Mouse (Mus musculus) CH12.LX (cell line): ENCODE measurements at regions not wholly inside any gene's neighbourhood (a gene's known extent, or its start where the extent isn't known, plus 50 kb on each side); places are given as distances from the start of the nearest gene placed in this dataset.

Experiments
- DNase-seq: peaks from one replicate; pipeline ENCODE4 v3.0.0-alpha.2; 2013; ENCODE audit errors: extremely low read depth
- H3K27ac ChIP-seq: 2 replicates; pipeline ENCODE4 v1.5.1; 2012; ENCODE audit warnings: low read depth, mild to moderate bottlenecking, control low read depth, moderate library complexity; ENCODE audit not compliant: insufficient read depth
- H3K27me3 ChIP-seq: replicated peaks from 2 replicates; pipeline ENCODE3; 2012; ENCODE audit warnings: inconsistent platforms
- H3K36me3 ChIP-seq, 2 experiments: replicated peaks in 1 of 2; 2 replicates each; pipeline versions ENCODE3 to v1.6.1; 2012; ENCODE audit warnings: inconsistent platforms in 1 of 2, low read length in 1 of 2, mild to moderate bottlenecking in 1 of 2, mixed read lengths in 1 of 2, moderate library complexity in 1 of 2; ENCODE audit not compliant: control insufficient read depth in 1 of 2, insufficient read depth in 1 of 2
- H3K4me1 ChIP-seq, 2 experiments: 2 replicates each; pipeline ENCODE4 v1.6.1; 2012; ENCODE audit warnings: inconsistent platforms in 1 of 2, moderate library complexity in 1 of 2; ENCODE audit not compliant: insufficient read depth in 2 of 2, control insufficient read depth in 1 of 2
- H3K4me2 ChIP-seq: 2 replicates; pipeline ENCODE4 v1.6.1; 2012; ENCODE audit warnings: low read depth, mild to moderate bottlenecking, control low read depth; ENCODE audit not compliant: poor library complexity, insufficient read depth, severe bottlenecking
- H3K4me3 ChIP-seq, 3 experiments: fragments of 150-350 bp in 1 of 3; sonication (generic) in 1 of 3; replicated peaks in 1 of 3; 2 replicates each; pipeline versions ENCODE3 to v1.5.1; 2011 to 2012; ENCODE audit warnings: low read depth in 2 of 3, low read length in 2 of 3, mild to moderate bottlenecking in 2 of 3, moderate library complexity in 2 of 3, control low read depth in 1 of 3, improper control_type of control experiment in 1 of 3, inconsistent platforms in 1 of 3, mixed read lengths in 1 of 3; ENCODE audit not compliant: poor library complexity in 1 of 3
- H3K79me2 ChIP-seq: replicated peaks from 2 replicates; pipeline ENCODE4 v1.6.1; 2012; ENCODE audit warnings: mild to moderate bottlenecking, moderate library complexity; ENCODE audit not compliant: control insufficient read depth, poor library complexity, insufficient read depth, severe bottlenecking; ENCODE audit errors: extremely low read depth
- H3K9ac ChIP-seq: 2 replicates; pipeline ENCODE4 v1.6.1; 2012; ENCODE audit warnings: low read depth, mild to moderate bottlenecking, control low read depth, moderate library complexity; ENCODE audit not compliant: insufficient read depth
- H3K9me3 ChIP-seq: replicated peaks from 2 replicates; pipeline ENCODE3; 2012; ENCODE audit warnings: low read length, inconsistent platforms, mixed read lengths
- BHLHE40 ChIP-seq: IDR thresholded peaks from 2 replicates; pipeline ENCODE4 v1.6.1; 2011; ENCODE audit warnings: mild to moderate bottlenecking, low read depth, low read length, improper control_type of control experiment
- CHD1 ChIP-seq: IDR thresholded peaks from 2 replicates; pipeline ENCODE4 v1.6.1; 2012; ENCODE audit warnings: low read depth, low read length, improper control_type of control experiment, inconsistent platforms
- CHD2 ChIP-seq: IDR thresholded peaks from 2 replicates; pipeline ENCODE4 v1.6.1; 2011; ENCODE audit warnings: low read length, improper control_type of control experiment
- CTCF ChIP-seq, 2 experiments: IDR thresholded peaks in 1 of 2; conservative IDR thresholded peaks in 1 of 2; 2 replicates each; pipeline ENCODE4 v1.5.1; 2011 to 2012; ENCODE audit warnings: low read depth in 2 of 2, low read length in 2 of 2, improper control_type of control experiment in 1 of 2, inconsistent platforms in 1 of 2, mild to moderate bottlenecking in 1 of 2, moderate library complexity in 1 of 2
- GABPA ChIP-seq: IDR thresholded peaks from 2 replicates; pipeline ENCODE4 v1.6.1; 2012; ENCODE audit warnings: low read depth, low read length, improper control_type of control experiment, inconsistent platforms; ENCODE audit not compliant: insufficient replicate concordance
- IRF4 ChIP-seq: IDR thresholded peaks from 2 replicates; pipeline ENCODE4 v1.6.1; 2014; ENCODE audit warnings: low read depth, mild to moderate bottlenecking, inconsistent platforms, low read length, improper control_type of control experiment
- MAFK ChIP-seq: IDR thresholded peaks from 2 replicates; pipeline ENCODE4 v1.6.1; 2011; ENCODE audit warnings: low read length, improper control_type of control experiment; ENCODE audit not compliant: insufficient replicate concordance
- MAX ChIP-seq: IDR thresholded peaks from 2 replicates; pipeline ENCODE4 v1.6.1; 2011; ENCODE audit warnings: low read length, improper control_type of control experiment
- MEF2A ChIP-seq: IDR thresholded peaks from 2 replicates; pipeline ENCODE4 v1.6.1; 2014; ENCODE audit warnings: low read depth, mild to moderate bottlenecking, inconsistent platforms, low read length, improper control_type of control experiment, borderline replicate concordance
- MXI1 ChIP-seq: IDR thresholded peaks from 2 replicates; pipeline ENCODE4 v1.6.1; 2011; ENCODE audit warnings: mild to moderate bottlenecking, low read depth, low read length, improper control_type of control experiment
- MYC ChIP-seq: IDR thresholded peaks from 2 replicates; pipeline ENCODE4 v1.6.1; 2011; ENCODE audit warnings: low read depth, mild to moderate bottlenecking, improper control_type of control experiment, low read length
- NRF1 ChIP-seq: IDR thresholded peaks from 2 replicates; pipeline ENCODE4 v1.6.1; 2014; ENCODE audit warnings: low read depth, mild to moderate bottlenecking, inconsistent platforms, low read length, improper control_type of control experiment, moderate library complexity
- PAX5 ChIP-seq: IDR thresholded peaks from 2 replicates; pipeline ENCODE4 v1.6.1; 2012; ENCODE audit warnings: low read length, inconsistent platforms, mixed read lengths
- POLR2A ChIP-seq: IDR thresholded peaks from 2 replicates; pipeline ENCODE4 v1.6.1; 2011; ENCODE audit warnings: low read depth, mild to moderate bottlenecking, improper control_type of control experiment, low read length
- POLR2AphosphoS2 ChIP-seq: IDR thresholded peaks from 2 replicates; pipeline ENCODE4 v1.6.1; 2011; ENCODE audit warnings: low read depth, low read length, improper control_type of control experiment
- RAD21 ChIP-seq: IDR thresholded peaks from 2 replicates; pipeline ENCODE4 v1.6.1; 2011; ENCODE audit warnings: low read depth, mild to moderate bottlenecking, low read length, improper control_type of control experiment, moderate library complexity
- RCOR1 ChIP-seq: conservative IDR thresholded peaks from 2 replicates; pipeline ENCODE4 v1.6.1; 2012; ENCODE audit warnings: low read depth, mild to moderate bottlenecking, inconsistent platforms, low read length, improper control_type of control experiment
- TCF12 ChIP-seq: IDR thresholded peaks from 2 replicates; pipeline ENCODE4 v1.6.1; 2014; ENCODE audit warnings: low read depth, mild to moderate bottlenecking, inconsistent platforms, low read length, improper control_type of control experiment
- UBTF ChIP-seq: IDR thresholded peaks from 2 replicates; pipeline ENCODE4 v1.6.1; 2012; ENCODE audit warnings: low read depth, mild to moderate bottlenecking, inconsistent platforms, low read length, improper control_type of control experiment, moderate library complexity
- USF2 ChIP-seq: conservative IDR thresholded peaks from 2 replicates; pipeline ENCODE4 v1.6.1; 2011; ENCODE audit warnings: low read depth, low read length, improper control_type of control experiment
- ZC3H11A ChIP-seq: IDR thresholded peaks from 2 replicates; pipeline ENCODE4 v1.6.1; 2012; ENCODE audit warnings: low read depth, mild to moderate bottlenecking, inconsistent platforms, low read length, improper control_type of control experiment
- ZKSCAN1 ChIP-seq: IDR thresholded peaks from 2 replicates; pipeline ENCODE4 v1.6.1; 2012; ENCODE audit warnings: low read depth, inconsistent platforms, low read length, improper control_type of control experiment, borderline replicate concordance
- ZNF384 ChIP-seq: IDR thresholded peaks from 2 replicates; pipeline ENCODE4 v1.6.1; 2012; ENCODE audit warnings: low read depth, low read length, improper control_type of control experiment, inconsistent platforms
- dilution Hi-C: fragments of 300-500 bp; cut with MboI; formaldehyde crosslinking; loops from 2 replicates; pipeline ENCODE4 v1.14.3; 2020; ENCODE audit warnings: low sequenced_read_pairs; ENCODE audit not compliant: extremely low pct_unique_long_range_greater_than_20kb, extremely low pct_ligation_motif_present
- in situ Hi-C: fragments of 300-500 bp; cut with MboI; formaldehyde crosslinking; loops from 3 replicates; pipeline ENCODE4 v1.14.3; 2019; ENCODE audit warnings: low sequenced_read_pairs, low pct_ligation_motif_present, low pct_unique_long_range_greater_than_20kb, mixed read lengths

DNA sequence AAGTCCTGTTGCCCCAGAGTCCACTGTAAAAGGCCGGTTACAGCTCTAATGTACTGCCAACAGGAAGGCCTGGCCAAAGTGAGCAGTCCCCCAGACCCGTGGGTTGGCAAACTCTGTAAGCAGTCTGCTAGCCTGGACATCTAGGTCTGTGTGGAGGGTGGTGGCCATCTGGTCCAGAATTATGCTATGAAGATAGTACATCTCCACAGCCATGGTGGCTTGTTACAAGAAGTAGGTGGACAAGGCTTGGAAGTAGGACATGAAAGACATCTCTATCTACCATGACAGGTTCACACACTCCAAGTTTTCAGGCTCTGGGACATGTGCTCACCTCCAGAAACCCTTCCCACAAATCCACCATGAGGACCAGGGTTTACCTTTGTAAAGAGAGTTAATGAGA is 79.1 kb upstream of the Mkln1 start:
- H3K9ac ChIP-seq: no peak overlapping the region
- H3K4me1 ChIP-seq: peaks cover 7 to 21% of the 10 kb centered on the region in 2 experiments
- no peaks in the 10 kb centered on the region for H3K27me3 ChIP-seq
- in situ Hi-C loops: no loop called here
- H3K27ac ChIP-seq: no peak overlapping the region
- no peaks in the 10 kb centered on the region for H3K36me3 ChIP-seq
- dilution Hi-C loops: no loop called here
- no peak overlapping the region for H3K4me2 ChIP-seq
- TF ChIP-seq PAX5 (no peak), MAFK (no peak), CHD2 (no peak), BHLHE40 (no peak), MEF2A (no peak), IRF4 (no peak), RCOR1 (no peak), MXI1 (no peak), POLR2A (no peak), TCF12 (no peak), UBTF (no peak), RAD21 (no peak), ZKSCAN1 (no peak), NRF1 (no peak), USF2 (no peak)
- H3K79me2 ChIP-seq: no peaks in the 10 kb centered on the region
- peaks cover 3% of the 10 kb centered on the region for H3K9me3 ChIP-seq
- DNase-seq: no peak
- no peak overlapping the region for H3K4me3 ChIP-seq

DNA sequence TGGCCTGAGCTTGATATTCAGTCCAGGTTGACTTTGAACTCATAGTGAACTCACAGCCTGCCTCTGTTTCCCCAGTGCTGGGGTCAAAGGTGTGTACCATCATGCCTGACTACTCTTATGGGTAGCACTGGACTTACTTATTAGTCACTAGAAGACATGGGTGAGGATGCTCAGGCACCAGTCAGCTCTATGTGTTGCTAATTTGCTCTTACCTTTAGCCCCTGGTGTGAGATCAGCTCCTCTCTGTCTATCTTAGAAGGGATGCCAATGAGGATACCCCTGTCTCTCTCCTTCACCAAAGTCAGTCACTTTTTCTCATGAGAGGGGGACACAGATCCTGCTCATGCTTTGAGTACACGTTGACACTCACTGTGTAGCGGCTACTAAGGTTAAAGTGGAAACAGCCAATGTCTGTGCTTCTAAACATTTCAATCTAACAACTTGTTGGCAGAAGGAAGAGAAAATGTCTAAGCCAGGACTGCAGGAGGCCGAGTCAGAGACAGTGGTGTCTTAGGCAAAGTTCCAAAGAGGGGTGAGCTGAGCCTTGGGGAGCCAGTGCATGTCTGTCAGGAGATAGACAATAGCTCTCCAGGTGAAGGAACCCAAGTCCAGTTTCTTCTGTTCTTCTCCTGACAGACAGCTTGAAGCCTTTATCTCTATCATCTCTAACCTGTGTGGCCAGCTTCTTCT is 78.2 kb upstream of the Mkln1 start:
- no peaks in the 10 kb centered on the region for H3K27me3 ChIP-seq

More for the DNA sequence above, 78.2 kb upstream of the Mkln1 start:
- Histone ChIP-seq H3K36me3 (no peaks in the 10 kb centered on the region), H3K4me3 (no peak overlapping the region), H3K9ac (no peak overlapping the region), H3K4me2 (no peak overlapping the region), H3K9me3 (no peaks in the 10 kb centered on the region), H3K79me2 (no peaks in the 10 kb centered on the region), H3K4me1 (peaks cover 7 to 30% of the 10 kb centered on the region in 2 experiments), H3K27ac (no peak overlapping the region)
- in situ Hi-C loops (no loop called here), dilution Hi-C loops (no loop called here)
- no peak for DNase-seq
- TF ChIP-seq GABPA (no peak), MAFK (no peak), MXI1 (no peak), ZC3H11A (no peak), ZNF384 (no peak), RCOR1 (no peak), CHD1 (no peak), MYC (no peak), MAX (no peak), CTCF (conservative IDR thresholded peaks at IDR 0.05 in 1 of 2, IDR thresholded peaks at IDR 0.05 in 1 of 2; ENCODE audit: low read depth in 2 of 2, low read length in 2 of 2) (no peak), POLR2AphosphoS2 (no peak)
